Mouse (Mus musculus): ENCODE results near the gene Agmat. TPM values are rescaled to one million over a fixed set of nuclear protein-coding genes. Genes with fewer than 3 reads are reported as not detected.
"Not testable (repeated sequence)": the region's sequence is repeated elsewhere in the genome, so short reads cannot be mapped to it uniquely, and the experiment has no call there.

Agmat gene
- polyA plus RNA-seq, 1 experiment from 2014 or later, result not detected

DNA sequence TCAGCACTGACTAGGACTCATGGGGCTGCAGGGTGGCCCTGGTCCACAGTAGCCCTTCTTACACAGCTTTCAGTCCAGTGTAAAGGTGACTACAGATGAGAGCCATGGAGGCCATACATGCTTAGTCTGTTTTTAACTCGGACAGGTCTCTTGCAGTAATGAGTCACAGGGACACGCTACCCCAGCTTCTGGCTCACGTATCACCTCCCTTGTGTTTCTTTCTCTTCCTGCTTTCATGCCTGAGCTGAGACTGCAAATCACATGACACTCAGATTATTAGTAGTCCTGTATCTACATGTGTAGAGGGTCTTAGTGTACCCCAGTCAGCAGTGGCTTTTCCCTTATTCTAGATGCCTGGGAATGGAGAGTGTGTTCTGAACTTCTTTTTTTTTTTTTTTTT, 18.5 kb downstream of the Agmat start:
- 97% methylated on average over 3 of the region's 3 CpGs for WGBS
- H3K4me1 ChIP-seq, result no peaks in the 10 kb centered on the region
- H3K4me3 ChIP-seq, result no peak overlapping the region
- H3K4me2 ChIP-seq (replicated peaks), result no peak overlapping the region
- no peak overlapping the region for H3K27ac ChIP-seq (replicated peaks)
- H3K27me3 ChIP-seq, result no peaks in the 10 kb centered on the region
- H3K36me3 ChIP-seq, result peaks cover 87% of the 10 kb centered on the region
- H3K9me3 ChIP-seq, result no peaks in the 10 kb centered on the region
- H3K9ac ChIP-seq (replicated peaks), result no peak overlapping the region
- no peak for ATAC-seq (ENCODE audit: low FRiP score, low read depth)

GRCm38 (mm10) chr4:141766316-141766667, 19.8 kb downstream of the Agmat start:
- no peak overlapping the region for H3K4me3 ChIP-seq
- no peak overlapping the region for H3K9ac ChIP-seq (replicated peaks)
- H3K9me3 ChIP-seq, result no peaks in the 10 kb centered on the region
- WGBS, result 88% methylated on average over 8 of the region's 8 CpGs
- H3K4me2 ChIP-seq (replicated peaks), result no peak overlapping the region
- peaks cover 95% of the 10 kb centered on the region for H3K36me3 ChIP-seq
- no peaks in the 10 kb centered on the region for H3K27me3 ChIP-seq
- H3K4me1 ChIP-seq, result no peaks in the 10 kb centered on the region
- peak overlapping the region; percentile 17; the same call in 1 of the 2 replicates for H3K27ac ChIP-seq (replicated peaks)
- ATAC-seq (ENCODE audit: low FRiP score, low read depth), result no peak

GRCm38 (mm10) chr4:141766668-141767352, 20.3 kb downstream of the Agmat start:
- Histone ChIP-seq H3K9ac (replicated peaks) (no peak overlapping the region), H3K27me3 (no peaks in the 10 kb centered on the region), H3K27ac (replicated peaks) (peak overlapping the region; percentile 17; the same call in 1 of the 2 replicates), H3K36me3 (peaks cover 92% of the 10 kb centered on the region), H3K4me2 (replicated peaks) (no peak overlapping the region), H3K4me1 (no peaks in the 10 kb centered on the region), H3K9me3 (no peaks in the 10 kb centered on the region), H3K4me3 (no peak overlapping the region)
- ATAC-seq (ENCODE audit: low FRiP score, low read depth), result no peak
- WGBS, result 83% methylated on average over 19 of the region's 19 CpGs

- H3K9ac ChIP-seq (replicated peaks), result no peak overlapping the region
- H3K27me3 ChIP-seq, result no peaks in the 10 kb centered on the region
- no peaks in the 10 kb centered on the region for H3K4me1 ChIP-seq
- no peak for ATAC-seq (ENCODE audit: low FRiP score, low read depth)
- no peaks in the 10 kb centered on the region for H3K9me3 ChIP-seq
- WGBS, result 75% methylated on average over 19 of the region's 19 CpGs
- no peak overlapping the region for H3K4me2 ChIP-seq (replicated peaks)
- peaks cover 88% of the 10 kb centered on the region for H3K36me3 ChIP-seq
- no peak overlapping the region for H3K4me3 ChIP-seq
- H3K27ac ChIP-seq (replicated peaks), result 0 out of 2 replicates have a peak overlapping the region, but pooled peaks have one; percentile 15
These were observed 21.0 kb downstream of the Agmat start for GRCm38 (mm10) chr4:141767353-141768036.

DNA sequence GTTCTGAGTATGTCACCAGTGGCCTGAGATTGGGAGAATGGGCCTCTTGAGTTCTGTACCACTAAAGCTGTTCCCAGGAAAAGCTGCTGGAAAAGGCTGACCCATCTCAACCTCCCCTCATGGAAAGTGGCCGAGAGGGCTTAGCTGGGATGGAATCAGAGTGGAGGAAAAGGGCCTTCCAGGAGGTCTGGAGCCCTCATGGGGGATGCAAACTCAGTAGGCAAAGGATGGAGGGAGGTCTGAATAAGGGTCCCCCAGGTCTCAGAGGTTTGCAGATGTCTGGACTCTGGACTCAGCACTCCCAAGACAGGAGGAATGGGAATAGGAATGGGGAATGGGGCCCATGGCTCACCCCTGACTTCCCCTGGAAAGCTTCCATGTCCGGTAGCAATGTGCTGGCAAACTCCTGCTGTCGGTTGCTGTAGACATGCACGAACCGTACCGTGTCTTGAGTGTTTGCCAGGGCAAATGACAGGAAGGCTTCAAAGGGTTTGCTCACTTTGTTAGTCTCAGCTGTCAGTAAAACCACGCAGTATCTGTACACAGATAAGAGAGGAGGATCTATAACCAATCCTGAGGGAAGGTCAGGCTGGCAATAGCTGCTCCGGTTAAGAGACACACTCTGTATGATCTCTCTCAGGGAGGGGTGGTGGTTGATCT, 23.2 kb downstream of the Agmat start:
- no peaks in the 10 kb centered on the region for H3K27me3 ChIP-seq
- H3K9me3 ChIP-seq, result no peaks in the 10 kb centered on the region
- no peak for ATAC-seq (ENCODE audit: low FRiP score, low read depth)
- 93% methylated on average over 8 of the region's 8 CpGs for WGBS
- H3K4me2 ChIP-seq (replicated peaks), result no peak overlapping the region
- no peak overlapping the region for H3K27ac ChIP-seq (replicated peaks)
- no peak overlapping the region for H3K4me3 ChIP-seq
- peaks cover 88% of the 10 kb centered on the region for H3K36me3 ChIP-seq
- H3K4me1 ChIP-seq, result no peaks in the 10 kb centered on the region
- H3K9ac ChIP-seq (replicated peaks), result no peak overlapping the region

GRCm38 (mm10) chr4:141771823-141772222, 25.4 kb downstream of the Agmat start:
- H3K4me1 ChIP-seq, result no peaks in the 10 kb centered on the region
- no peaks in the 10 kb centered on the region for H3K27me3 ChIP-seq
- peaks cover 90% of the 10 kb centered on the region for H3K36me3 ChIP-seq
- H3K4me3 ChIP-seq, result no peak overlapping the region
- no peak overlapping the region for H3K27ac ChIP-seq (replicated peaks)
- no peak overlapping the region for H3K4me2 ChIP-seq (replicated peaks)
- no peaks in the 10 kb centered on the region for H3K9me3 ChIP-seq
- ATAC-seq (ENCODE audit: low FRiP score, low read depth), result no peak
- H3K9ac ChIP-seq (replicated peaks), result no peak overlapping the region
- WGBS, result 96% methylated on average over 8 of the region's 8 CpGs

DNA sequence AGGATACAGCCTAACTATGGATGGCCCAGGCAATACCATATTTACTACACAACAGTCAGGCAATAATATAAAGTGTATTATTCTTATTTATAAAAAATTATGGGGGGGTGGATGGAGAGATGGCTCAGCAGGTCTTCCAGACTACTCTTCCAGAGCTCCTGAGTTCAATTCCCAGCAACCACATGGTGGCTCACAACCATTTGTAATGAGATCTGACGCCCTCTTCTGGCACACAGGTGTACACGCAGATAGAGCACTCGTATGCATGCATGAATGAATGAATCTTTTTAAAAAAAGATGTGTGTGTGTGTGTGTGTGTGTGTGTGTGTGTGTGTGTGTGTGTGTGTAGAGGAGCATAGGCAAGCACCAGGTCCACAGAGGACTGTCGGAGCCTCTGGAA, 26.5 kb downstream of the Agmat start:
- not testable (repeated sequence) for H3K27ac ChIP-seq (replicated peaks); H3K4me3 ChIP-seq; H3K27me3 ChIP-seq; H3K4me2 ChIP-seq (replicated peaks); H3K9me3 ChIP-seq; ATAC-seq (ENCODE audit: low FRiP score, low read depth); H3K4me1 ChIP-seq; H3K9ac ChIP-seq (replicated peaks)
- H3K36me3 ChIP-seq, result peaks cover 87% of the 10 kb centered on the region
- 85% methylated on average over 4 of the region's 4 CpGs for WGBS

DNA sequence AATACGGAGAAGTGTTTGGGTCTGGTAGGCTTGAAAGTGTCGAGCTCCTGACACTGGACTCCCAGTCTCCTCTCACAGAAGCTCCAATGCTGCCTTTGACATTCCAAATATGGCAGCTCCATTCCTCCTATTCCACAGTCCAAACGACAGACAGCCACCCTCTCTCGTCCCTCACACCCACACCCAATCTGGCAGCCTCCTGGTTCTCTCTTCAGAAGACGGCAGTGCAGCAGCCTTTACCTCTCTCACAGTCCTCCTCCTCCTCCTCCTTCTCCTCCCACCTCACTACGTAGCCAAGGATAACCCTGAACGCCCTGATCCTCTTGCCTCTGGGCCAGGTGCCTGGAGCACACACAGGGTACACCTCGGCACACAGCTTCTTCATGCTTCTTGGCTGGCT, 33.4 kb downstream of the Agmat start:
- peaks cover 93% of the 10 kb centered on the region for H3K36me3 ChIP-seq
- 91% methylated on average over 8 of the region's 8 CpGs for WGBS
- no peak for ATAC-seq (ENCODE audit: low FRiP score, low read depth)

DNA sequence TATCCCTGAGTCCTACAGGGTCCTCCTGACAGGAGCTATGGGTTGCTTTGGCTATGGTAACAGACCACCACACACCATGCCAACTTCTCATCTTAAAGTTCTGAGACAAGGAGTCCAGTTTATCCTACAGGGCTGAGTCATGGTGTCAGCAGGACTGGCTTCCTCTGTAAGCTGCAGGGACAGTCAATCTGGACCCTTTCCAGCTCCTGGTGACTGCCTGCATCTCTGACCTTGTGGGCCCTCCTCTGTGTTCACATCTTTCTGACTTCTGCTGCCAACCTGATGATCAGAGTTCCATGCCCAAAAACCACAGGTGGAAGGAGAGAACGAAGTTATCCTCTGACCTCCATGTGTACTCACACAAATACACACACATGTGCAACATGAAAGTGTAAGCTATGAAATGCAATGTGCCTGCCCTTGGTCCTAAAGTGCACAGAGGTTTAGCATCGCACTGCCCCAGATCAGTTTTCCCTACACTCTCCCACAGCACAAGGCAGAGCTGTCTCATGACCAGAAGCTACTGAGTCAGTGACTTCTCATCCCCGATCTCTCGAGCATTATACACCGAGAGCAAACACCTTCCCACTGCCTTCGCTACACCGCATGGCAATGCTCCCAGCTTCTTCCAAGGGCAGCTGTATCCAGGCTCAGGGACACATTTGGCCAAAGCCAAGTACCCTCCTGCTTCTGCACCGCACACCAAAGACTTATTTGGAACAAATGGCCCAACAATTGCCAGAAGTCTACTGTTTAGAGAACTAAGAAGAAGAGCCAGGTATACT, 34.9 kb downstream of the Agmat start:
- 96% methylated on average over 8 of the region's 8 CpGs for WGBS
- no peaks in the 10 kb centered on the region for H3K9me3 ChIP-seq
- no peak overlapping the region for H3K9ac ChIP-seq (replicated peaks)
- no peak for ATAC-seq (ENCODE audit: low FRiP score, low read depth)
- peaks cover 83% of the 10 kb centered on the region for H3K36me3 ChIP-seq
- H3K27me3 ChIP-seq, result no peaks in the 10 kb centered on the region
- H3K27ac ChIP-seq (replicated peaks), result no peak overlapping the region
- no peak overlapping the region for H3K4me3 ChIP-seq
- H3K4me2 ChIP-seq (replicated peaks), result no peak overlapping the region
- no peaks in the 10 kb centered on the region for H3K4me1 ChIP-seq

More for the DNA sequence above, 33.4 kb downstream of the Agmat start:
- H3K4me1 ChIP-seq, result no peaks in the 10 kb centered on the region
- no peaks in the 10 kb centered on the region for H3K27me3 ChIP-seq
- H3K27ac ChIP-seq (replicated peaks), result no peak overlapping the region
- H3K9ac ChIP-seq (replicated peaks), result no peak overlapping the region
- H3K9me3 ChIP-seq, result no peaks in the 10 kb centered on the region
- no peak overlapping the region for H3K4me3 ChIP-seq
- no peak overlapping the region for H3K4me2 ChIP-seq (replicated peaks)

- peaks cover 4% of the 10 kb centered on the region for H3K4me1 ChIP-seq
- no peak overlapping the region for H3K4me2 ChIP-seq (replicated peaks)
- H3K9ac ChIP-seq (replicated peaks), result no peak overlapping the region
- ATAC-seq (ENCODE audit: low FRiP score, low read depth), result no peak
- 87% methylated on average over 5 of the region's 5 CpGs for WGBS
- no peak overlapping the region for H3K27ac ChIP-seq (replicated peaks)
- no peaks in the 10 kb centered on the region for H3K27me3 ChIP-seq
- H3K36me3 ChIP-seq, result peaks cover 58% of the 10 kb centered on the region
- no peak overlapping the region for H3K4me3 ChIP-seq
- H3K9me3 ChIP-seq, result no peaks in the 10 kb centered on the region
These were observed 38.4 kb downstream of the Agmat start for GRCm38 (mm10) chr4:141784835-141785234.

DNA sequence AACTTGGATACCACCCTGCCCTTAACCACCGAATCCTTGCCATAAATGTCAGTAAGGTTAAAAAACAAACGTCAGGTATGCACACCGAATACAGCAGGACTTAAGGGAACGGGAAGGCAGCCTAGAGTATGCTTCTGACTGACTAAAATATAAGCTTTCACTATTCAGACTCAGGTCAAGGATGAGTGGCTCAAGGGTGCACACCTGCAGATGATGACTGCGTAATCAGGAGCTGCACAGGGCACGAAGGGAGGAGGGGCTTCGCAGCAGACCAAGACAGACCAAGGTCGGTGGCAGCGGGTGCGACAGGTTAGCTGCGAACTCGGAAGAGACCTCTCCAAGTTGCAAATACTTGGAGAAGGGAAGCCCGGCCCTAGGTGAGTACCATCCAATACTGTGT, 39.7 kb downstream of the Agmat start:
- Histone ChIP-seq H3K27me3 (no peaks in the 10 kb centered on the region), H3K27ac (replicated peaks) (no peak overlapping the region), H3K4me2 (replicated peaks) (no peak overlapping the region), H3K36me3 (peaks cover 45% of the 10 kb centered on the region), H3K9me3 (no peaks in the 10 kb centered on the region), H3K4me1 (peaks cover 7% of the 10 kb centered on the region), H3K9ac (replicated peaks) (no peak overlapping the region), H3K4me3 (no peak overlapping the region)
- no peak for ATAC-seq (ENCODE audit: low FRiP score, low read depth)
- WGBS, result 95% methylated on average over 13 of the region's 13 CpGs

DNA sequence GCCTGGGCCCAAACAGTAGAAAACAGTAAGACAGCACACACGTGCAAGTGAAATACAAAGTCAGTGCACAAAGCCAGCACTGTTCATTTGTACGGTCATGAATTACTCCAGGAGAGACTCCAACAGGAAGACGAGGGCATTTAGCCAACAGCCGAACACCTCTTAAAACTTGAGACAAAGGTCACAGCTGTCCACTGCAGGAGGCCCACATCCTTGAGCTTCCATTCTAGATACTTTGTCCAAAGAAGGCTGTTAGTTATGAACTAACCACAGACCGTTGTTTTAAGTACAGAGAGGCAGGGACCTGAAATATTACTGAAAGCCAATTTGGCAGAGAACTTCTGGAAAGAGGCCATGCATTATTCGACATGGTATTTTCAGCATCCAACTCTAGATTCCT, 40.6 kb downstream of the Agmat start:
- Histone ChIP-seq H3K36me3 (peaks cover 36% of the 10 kb centered on the region), H3K9ac (replicated peaks) (no peak overlapping the region)

More for the DNA sequence above, 40.6 kb downstream of the Agmat start:
- Histone ChIP-seq H3K4me1 (peaks cover 7% of the 10 kb centered on the region), H3K27me3 (no peaks in the 10 kb centered on the region), H3K4me3 (no peak overlapping the region), H3K4me2 (replicated peaks) (no peak overlapping the region), H3K27ac (replicated peaks) (no peak overlapping the region), H3K9me3 (no peaks in the 10 kb centered on the region)
- 81% methylated on average over 6 of the region's 6 CpGs for WGBS
- no peak for ATAC-seq (ENCODE audit: low FRiP score, low read depth)

Measured in midbrain, embryonic 12.5 days (tissue).